In genomic region chr2:131685326-131685725, GRCm38 (mm10) we compare ENCODE assay signal across 24 mouse cellular contexts.
DNase-seq lines count a peak whose midpoint lies in the region; ATAC-seq and TF ChIP-seq lines count a peak whose summit lies in the region.
"Had no signal": no experiment of that assay in that cellular context is flagged by ENCODE, and none has a peak within 500 bp of the region (broad histone marks: within the 10 kb centered on the region; RNA-seq: fewer than 3 reads in every experiment).

No protein-coding gene starts in this region.

- no peak for TF ChIP-seq CTCF in olfactory bulb, adult 2 months (IDR thresholded peaks at IDR 0.05; ENCODE audit: insufficient read depth, low read depth, low read length)

- 0 out of 2 replicates have a peak, but pooled peaks cover 2% of the 10 kb centered on the region for H3K4me1 ChIP-seq in olfactory bulb, adult 2 months (ENCODE audit: control insufficient read depth, insufficient read depth, low read length)
- H3K4me1 ChIP-seq: forebrain, embryonic 15.5 days; hindbrain, embryonic 10.5 days; midbrain, embryonic 10.5 days; neural tube, embryonic 13.5 days; stomach, embryonic 15.5 days had no signal

- 0 out of 2 replicates have a peak overlapping the region, but pooled peaks have one; percentile 26 for H3K27ac ChIP-seq in olfactory bulb, adult 2 months (ENCODE audit: insufficient read depth, low read depth, low read length)
- H3K27ac ChIP-seq: forebrain, embryonic 15.5 days; hindbrain, embryonic 10.5 days; midbrain, embryonic 10.5 days; neural tube, embryonic 13.5 days; stomach, embryonic 15.5 days had no signal

- H3K4me3 ChIP-seq in olfactory bulb, adult 2 months (ENCODE audit: insufficient read depth, low read depth, low read length) = no peak overlapping the region
- H3K4me3 ChIP-seq: embryonic facial prominence, embryonic 15.5 days; forebrain, embryonic 15.5 days; hindbrain, embryonic 10.5 days; midbrain, embryonic 10.5 days; myocyte; neural tube, embryonic 13.5 days; stomach, embryonic 15.5 days had no signal

- WGBS in olfactory bulb, adult 2 months = 90% methylated on average over 3 of the region's 3 CpGs

- DNase-seq in cerebellum, postnatal 25 days = peak; percentile 11 to 27
- DNase-seq in cerebellum, adult 18-20 months = no peak
- DNase-seq in heart, adult 18-20 months = peak; percentile 28 to 41
- no peak for DNase-seq in heart, postnatal 4 days
- peak; percentile 30 to 78 for DNase-seq in layer of hippocampus, postnatal 14 days (ENCODE audit: low spot score in 2 of 2)
- no peak for DNase-seq in layer of hippocampus, adult 11-12 months (ENCODE audit: low spot score)
- DNase-seq: adrenal gland, postnatal 25 days; cerebellum, adult 11 months; kidney, adult 9 months; kidney, postnatal 14 days; thymus, postnatal 36 days had no signal

- no peak for ATAC-seq in inflammation-experienced regulatory T-cells, adult 6 months
- ATAC-seq: CD4-positive, CD25-positive, alpha-beta regulatory T cell, adult 4 months; forebrain, embryonic 15.5 days; hindbrain, embryonic 16.5 days; intestine, embryonic 16.5 days; midbrain, embryonic 16.5 days had no signal

- TF ChIP-seq POLR2A in olfactory bulb, adult 2 months (IDR thresholded peaks at IDR 0.05; ENCODE audit: insufficient read depth, low read depth, low read length) = no peak

Comparison
In these comparisons a context has a peak if more than half of its experiments do, and no peak if none do; other contexts are left out.
1. DNase-seq: peak in cerebellum, postnatal 25 days (2 of 2), heart, adult 18-20 months (2 of 2) and layer of hippocampus, postnatal 14 days (2 of 2); none in cerebellum, adult 18-20 months (0 of 2), heart, postnatal 4 days (single experiment) and layer of hippocampus, adult 11-12 months (single experiment).